Mouse (Mus musculus) thymus, adult 2 months (tissue): ENCODE measurements around the gene Madcam1. TPM values are rescaled to one million over a fixed set of nuclear protein-coding genes. Genes with fewer than 3 reads are reported as not detected.

Experiments used
- DNase-seq: peaks from one replicate; pipeline ENCODE4 v3.0.0; 2021
- H3K27ac ChIP-seq: fragments of 200-500 bp; 2 replicates; pipeline ENCODE4 v1.5.1; 2012; ENCODE audit warnings: low read length, control low read depth; ENCODE audit not compliant: control insufficient read depth, insufficient read depth
- H3K27me3 ChIP-seq: fragments of 200-500 bp; 2 replicates; pipeline ENCODE4 v1.6.1; 2012; ENCODE audit warnings: mild to moderate bottlenecking, low read length, moderate library complexity, mixed read lengths; ENCODE audit not compliant: control insufficient read depth, insufficient read depth
- H3K36me3 ChIP-seq: fragments of 200-500 bp; 2 replicates; pipeline ENCODE4 v1.6.1; 2012; ENCODE audit warnings: mild to moderate bottlenecking, low read length, moderate library complexity; ENCODE audit not compliant: control insufficient read depth, insufficient read depth
- H3K4me1 ChIP-seq: fragments of 200-500 bp; replicated peaks from 2 replicates; pipeline ENCODE4 v1.6.1; 2012; ENCODE audit warnings: low read length; ENCODE audit not compliant: control insufficient read depth, insufficient read depth
- H3K4me3 ChIP-seq: fragments of 200-500 bp; 2 replicates; pipeline ENCODE4 v1.5.1; 2012; ENCODE audit warnings: mild to moderate bottlenecking, low read length, control low read depth, moderate library complexity; ENCODE audit not compliant: control insufficient read depth, insufficient read depth
- CTCF ChIP-seq: fragments of 200-500 bp; IDR thresholded peaks from 2 replicates; pipeline ENCODE4 v1.5.1; 2012; ENCODE audit warnings: mild to moderate bottlenecking, control low read depth, low read length, moderate library complexity, borderline replicate concordance; ENCODE audit not compliant: control insufficient read depth, poor library complexity, insufficient read depth; ENCODE audit errors: extremely low read depth
- POLR2A ChIP-seq: fragments of 200-500 bp; IDR thresholded peaks from 2 replicates; pipeline ENCODE4 v1.6.1; 2012; ENCODE audit warnings: mild to moderate bottlenecking, low read length, control low read depth, moderate library complexity; ENCODE audit not compliant: control insufficient read depth, poor library complexity, insufficient read depth; ENCODE audit errors: extremely low read depth
- WGBS: fragments of 180-500 bp; shearing (Covaris S2); methylation state at CpG from one replicate; pipeline ENCODE4 v1.1.7; 2018; 5-methylcytosine and 5-hydroxymethylcytosine counted together
- polyA plus RNA-seq: library from polyadenylated mRNA; depleted of rRNA; stranded (reverse); fragments of >200 nt; gene quantifications from 2 replicates; pipeline ENCODE4 v1.2.3, GENCODE M21; 2012; rRNA removed

The Madcam1 gene
- polyA plus RNA-seq, 1 experiment = 4.0 TPM

DNA sequence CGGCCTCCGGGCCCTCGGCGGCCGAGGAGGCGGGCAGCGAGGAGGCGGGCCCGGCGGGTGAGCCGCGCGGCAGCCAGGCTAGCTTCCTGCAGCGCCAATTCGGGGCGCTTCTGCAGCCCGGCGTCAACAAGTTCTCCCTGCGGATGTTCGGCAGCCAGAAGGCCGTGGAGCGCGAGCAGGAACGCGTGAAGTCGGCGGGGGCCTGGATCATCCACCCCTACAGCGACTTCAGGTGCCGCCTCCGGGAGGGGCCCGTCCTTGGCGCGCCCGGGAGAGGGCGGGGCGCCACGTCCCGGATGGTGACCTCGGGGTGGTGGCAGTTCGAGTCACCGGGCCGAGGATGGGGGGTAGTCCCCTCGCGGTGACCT, 52.6 kb downstream of the Madcam1 start:
- Histone ChIP-seq H3K4me1 (peaks cover 12% of the 10 kb centered on the region), H3K4me3 (peak overlapping the region; percentile 34), H3K27ac (no peak overlapping the region), H3K36me3 (no peaks in the 10 kb centered on the region), H3K27me3 (peaks cover 14% of the 10 kb centered on the region; the same call in 1 of the 2 replicates)
- no peak for DNase-seq
- WGBS = 2% methylated on average over 44 of the region's 44 CpGs
- TF ChIP-seq CTCF (no peak), POLR2A (no peak)

DNA sequence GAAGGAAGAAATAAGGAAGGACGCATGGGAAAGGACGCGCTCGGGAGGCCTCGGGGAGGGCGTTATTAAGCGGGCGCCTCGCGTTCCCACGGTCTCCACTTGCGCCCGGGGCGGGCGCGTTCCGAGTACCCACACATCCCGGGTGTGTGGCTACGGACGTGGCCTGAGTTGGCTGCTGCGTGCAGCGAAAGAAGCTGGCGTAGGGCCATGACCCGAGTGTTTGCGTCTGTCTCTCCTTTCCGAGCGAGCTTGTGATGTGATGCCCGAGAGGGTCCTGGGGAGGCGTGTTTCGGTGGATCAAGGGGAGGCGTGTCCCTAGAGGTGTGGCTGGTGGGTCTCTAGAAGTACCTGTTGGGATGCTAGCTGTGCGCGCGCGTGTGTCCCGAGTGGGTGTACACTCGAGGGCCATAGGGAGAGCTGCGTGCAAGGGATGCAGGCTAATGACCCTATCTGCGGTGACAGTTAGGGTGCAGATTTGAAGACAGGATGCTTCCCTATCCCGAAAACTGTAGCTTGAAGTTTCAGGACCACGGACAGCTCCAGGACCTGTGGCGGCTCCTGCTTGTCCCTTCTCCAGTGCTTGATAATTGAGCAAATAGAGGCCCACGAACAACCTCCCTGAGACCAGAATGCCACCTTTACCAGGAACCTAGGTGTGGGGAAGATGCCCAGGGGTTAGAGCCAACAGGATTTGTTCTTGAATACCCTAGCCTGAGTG, 53.4 kb downstream of the Madcam1 start:
- Histone ChIP-seq H3K4me3 (no peak overlapping the region), H3K36me3 (no peaks in the 10 kb centered on the region), H3K27me3 (peaks cover 14% of the 10 kb centered on the region; the same call in 1 of the 2 replicates), H3K27ac (no peak overlapping the region), H3K4me1 (peaks cover 12% of the 10 kb centered on the region)
- peak; percentile 59 for DNase-seq
- TF ChIP-seq POLR2A (no peak), CTCF (no peak)
- WGBS = 6% methylated on average over 43 of the region's 43 CpGs

Other genes starting within 250 kb of the Madcam1 start
- gene Vmn2r83, start 195.8 kb upstream of the Madcam1 start, polyA plus RNA-seq = not detected in 2 replicates
- 7.5 and 8.7 TPM in 2 replicates for gene Plpp2, start 130.8 kb upstream of the Madcam1 start, polyA plus RNA-seq
- gene Mier2, start 109.4 kb upstream of the Madcam1 start, polyA plus RNA-seq = 214 and 215 TPM in 2 replicates
- gene Theg, start 77.2 kb upstream of the Madcam1 start, polyA plus RNA-seq = not detected in 2 replicates
- gene C2cd4c, start 50.5 kb upstream of the Madcam1 start, polyA plus RNA-seq = 0.05 TPM in 1 of 2 replicates, not detected in the other
- gene Shc2, start 26.6 kb upstream of the Madcam1 start, polyA plus RNA-seq = 1.2 TPM in 2 replicates
- gene Odf3l2, start 18.8 kb upstream of the Madcam1 start, polyA plus RNA-seq = 0.18 and 0.23 TPM in 2 replicates
- gene Tpgs1, start 4.8 kb downstream of the Madcam1 start, polyA plus RNA-seq = 92.1 and 92.3 TPM in 2 replicates
- gene Cdc34, start 17.6 kb downstream of the Madcam1 start, polyA plus RNA-seq = 309 and 321 TPM in 2 replicates
- gene Gzmm, start 24.5 kb downstream of the Madcam1 start, polyA plus RNA-seq = 0.57 and 1.2 TPM in 2 replicates
- 345 and 396 TPM in 2 replicates for gene Bsg, start 39.9 kb downstream of the Madcam1 start, polyA plus RNA-seq
- 3.1 and 4.7 TPM in 2 replicates for gene Hcn2, start 52.1 kb downstream of the Madcam1 start, polyA plus RNA-seq
- 104 and 109 TPM in 2 replicates for gene Polrmt, start 82.0 kb downstream of the Madcam1 start, polyA plus RNA-seq
- gene Fgf22, start 90.5 kb downstream of the Madcam1 start, polyA plus RNA-seq = not detected in 2 replicates
- 375 and 472 TPM in 2 replicates for gene Rnf126, start 102.4 kb downstream of the Madcam1 start, polyA plus RNA-seq
- 15.9 and 17.1 TPM in 2 replicates for gene Fstl3, start 112.7 kb downstream of the Madcam1 start, polyA plus RNA-seq
- 23.4 and 30.1 TPM in 2 replicates for gene Prss57, start 126.4 kb downstream of the Madcam1 start, polyA plus RNA-seq
- 63.7 and 87.8 TPM in 2 replicates for gene Palm, start 129.0 kb downstream of the Madcam1 start, polyA plus RNA-seq
- gene Misp, start 156.4 kb downstream of the Madcam1 start, polyA plus RNA-seq = 6.6 and 6.8 TPM in 2 replicates
- 583 and 703 TPM in 2 replicates for gene Ptbp1, start 189.9 kb downstream of the Madcam1 start, polyA plus RNA-seq
- 5.3 and 9.2 TPM in 2 replicates for gene Prtn3, start 209.9 kb downstream of the Madcam1 start, polyA plus RNA-seq
- 1.1 and 1.9 TPM in 2 replicates for gene Plppr3, start 210.1 kb downstream of the Madcam1 start, polyA plus RNA-seq
- 3.7 and 8.9 TPM in 2 replicates for gene Elane, start 221.7 kb downstream of the Madcam1 start, polyA plus RNA-seq
- 1,248 and 1,398 TPM in 2 replicates for gene Cfd, start 226.3 kb downstream of the Madcam1 start, polyA plus RNA-seq
- 103 and 121 TPM in 2 replicates for gene Med16, start 244.4 kb downstream of the Madcam1 start, polyA plus RNA-seq
- not detected in 2 replicates for gene Gm26602, start 246.3 kb downstream of the Madcam1 start, polyA plus RNA-seq